Mouse (Mus musculus): ENCODE data around the gene Cgas. TPM values are rescaled to one million over a fixed set of nuclear protein-coding genes. Genes with fewer than 3 reads are reported as not detected.

Cgas gene
- polyA plus RNA-seq, 1 experiment from 2014 or later, result 0.76 TPM

- H3K4me3 ChIP-seq, result no peak overlapping the region
- no peaks in the 10 kb centered on the region for H3K27me3 ChIP-seq (replicated peaks)
- WGBS, result 78% methylated on average over 8 of the region's 8 CpGs
- ATAC-seq (ENCODE audit: extremely low read depth, insufficient number of reproducible peaks, low FRiP score, low TSS enrichment), result no peak
- H3K4me1 ChIP-seq, result no peaks in the 10 kb centered on the region
- H3K9me3 ChIP-seq, result no peaks in the 10 kb centered on the region
- H3K4me2 ChIP-seq, result no peak overlapping the region
- peaks cover 88% of the 10 kb centered on the region for H3K36me3 ChIP-seq
- no peak overlapping the region for H3K9ac ChIP-seq
- no peak overlapping the region for H3K27ac ChIP-seq (replicated peaks)
Observed at GRCm38 (mm10) chr9:78457026-78457425, 14.0 kb upstream of the Cgas start.

- 71% methylated on average over 4 of the region's 4 CpGs for WGBS
- H3K27ac ChIP-seq (replicated peaks), result no peak overlapping the region
- H3K9ac ChIP-seq, result no peak overlapping the region
- no peak overlapping the region for H3K4me3 ChIP-seq
- H3K4me2 ChIP-seq, result no peak overlapping the region
- peaks cover 13% of the 10 kb centered on the region for H3K4me1 ChIP-seq
- H3K36me3 ChIP-seq, result peaks cover 49% of the 10 kb centered on the region
- H3K27me3 ChIP-seq (replicated peaks), result peaks cover 8% of the 10 kb centered on the region
- no peak for ATAC-seq (ENCODE audit: extremely low read depth, insufficient number of reproducible peaks, low FRiP score, low TSS enrichment)
- no peaks in the 10 kb centered on the region for H3K9me3 ChIP-seq
Observed at GRCm38 (mm10) chr9:78451382-78451781, 8.3 kb upstream of the Cgas start.

DNA sequence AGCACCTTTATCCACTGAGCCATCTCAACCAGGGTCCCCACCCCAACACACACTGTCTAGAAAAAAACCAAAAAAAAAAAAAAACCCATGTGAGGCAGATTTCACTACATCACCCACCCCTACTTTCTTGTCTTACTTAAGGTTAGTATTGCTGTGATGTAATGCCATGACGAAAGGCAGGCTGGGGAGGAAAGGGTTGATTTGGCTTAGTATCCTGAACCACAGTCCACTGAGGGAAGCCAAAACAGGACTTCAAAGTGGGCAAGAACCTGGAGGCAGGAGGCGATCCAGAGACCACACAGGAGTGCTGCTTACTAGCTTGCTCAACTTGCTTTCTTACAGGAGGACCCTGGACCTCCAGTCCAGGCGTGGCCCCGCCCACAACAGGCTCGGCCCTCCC, 7.4 kb upstream of the Cgas start:
- WGBS, result 77% methylated on average over 5 of the region's 5 CpGs
- peaks cover 18% of the 10 kb centered on the region for H3K27me3 ChIP-seq (replicated peaks)

DNA sequence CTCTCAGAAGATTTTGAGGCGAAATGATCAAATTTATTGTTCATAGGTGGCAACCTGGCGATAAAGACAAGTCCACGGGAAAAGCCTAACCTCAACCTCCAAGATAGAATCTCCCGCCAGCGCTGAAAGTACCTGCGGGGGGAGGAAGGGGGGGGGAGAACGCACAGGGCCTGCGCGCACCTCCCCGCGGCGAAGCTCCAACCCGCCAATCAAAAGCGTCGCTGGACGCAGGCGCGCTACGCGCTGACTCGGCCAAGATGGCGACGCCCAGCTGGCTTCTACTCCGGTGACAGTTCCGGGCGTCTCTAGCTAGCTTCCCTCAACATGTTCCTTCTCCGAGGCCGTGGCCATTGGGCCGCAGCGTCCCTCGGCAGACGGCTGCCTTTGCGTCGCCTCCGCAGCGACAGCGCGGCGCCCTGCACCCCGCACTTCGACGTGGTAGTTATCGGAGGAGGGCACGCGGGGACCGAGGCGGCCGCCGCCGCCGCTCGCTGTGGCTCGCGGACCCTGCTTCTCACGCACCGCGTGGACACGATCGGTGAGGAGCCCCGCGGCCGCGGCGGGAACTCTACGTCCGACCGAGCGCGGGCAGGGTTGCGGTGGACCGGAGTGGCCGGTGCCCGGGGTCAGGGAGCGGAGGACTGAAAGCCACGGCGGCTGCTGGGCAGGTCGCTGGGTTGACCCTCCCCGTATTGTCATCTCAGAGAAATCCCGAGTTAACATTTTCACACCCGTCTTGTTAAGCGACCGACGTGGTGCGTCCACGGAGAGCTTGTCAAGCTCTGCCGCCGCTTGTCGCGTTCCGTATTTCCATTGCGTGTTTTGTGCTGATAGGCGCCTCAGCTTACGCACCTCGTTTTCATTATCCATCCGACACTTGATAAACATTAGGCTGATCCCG, 5.2 kb upstream of the Cgas start, which contains the start of the genes Mto1 and Gm17324:
Gene Mto1 (plus strand): TSS at position 236 of the 901 bp plus-strand sequence.
Gene Gm17324 (minus strand): TSS at position 814 of the 901 bp plus-strand sequence.
- WGBS, result under 1% methylated on average over 93 of the region's 96 CpGs
- H3K9me3 ChIP-seq, result no peaks in the 10 kb centered on the region
- peaks cover 39% of the 10 kb centered on the region for H3K27me3 ChIP-seq (replicated peaks)
- H3K9ac ChIP-seq, result peak within 1 kb of the TSS; percentile 97
- H3K36me3 ChIP-seq, result peaks cover 24% of the 10 kb centered on the region
- H3K4me3 ChIP-seq, result peak within 1 kb of the TSS; percentile 97
- peak within 1 kb of the TSS; percentile 94 for H3K27ac ChIP-seq (replicated peaks)
- peak; percentile 92 for ATAC-seq (ENCODE audit: extremely low read depth, insufficient number of reproducible peaks, low FRiP score, low TSS enrichment)
- peaks cover 13% of the 10 kb centered on the region for H3K4me1 ChIP-seq
- peak within 1 kb of the TSS; percentile 80 for H3K4me2 ChIP-seq

More for the DNA sequence above, 7.4 kb upstream of the Cgas start:
- Histone ChIP-seq H3K9ac (no peak overlapping the region), H3K4me2 (no peak overlapping the region), H3K9me3 (no peaks in the 10 kb centered on the region), H3K4me1 (peaks cover 13% of the 10 kb centered on the region), H3K27ac (replicated peaks) (no peak overlapping the region), H3K36me3 (peaks cover 42% of the 10 kb centered on the region), H3K4me3 (no peak overlapping the region)
- ATAC-seq (ENCODE audit: extremely low read depth, insufficient number of reproducible peaks, low FRiP score, low TSS enrichment), result no peak

GRCm38 (mm10) chr9:78447606-78447972, 4.6 kb upstream of the Cgas start:
- Histone ChIP-seq H3K27ac (replicated peaks) (no peak overlapping the region), H3K4me1 (peaks cover 20% of the 10 kb centered on the region), H3K36me3 (peaks cover 18% of the 10 kb centered on the region), H3K9me3 (no peaks in the 10 kb centered on the region), H3K4me2 (peak overlapping the region; percentile 80), H3K4me3 (peak overlapping the region; percentile 97), H3K27me3 (replicated peaks) (peaks cover 46% of the 10 kb centered on the region), H3K9ac (peak overlapping the region; percentile 97)
- no peak for ATAC-seq (ENCODE audit: extremely low read depth, insufficient number of reproducible peaks, low FRiP score, low TSS enrichment)
- 31% methylated on average over 9 of the region's 9 CpGs for WGBS

GRCm38 (mm10) chr9:78442237-78442578, 829 bp downstream of the Cgas start:
- WGBS, result 10% methylated on average over 9 of the region's 9 CpGs
- Histone ChIP-seq H3K27ac (replicated peaks) (no peak overlapping the region), H3K9ac (peak overlapping the region; percentile 75), H3K4me3 (peak overlapping the region; percentile 57), H3K36me3 (no peaks in the 10 kb centered on the region), H3K4me1 (peaks cover 18% of the 10 kb centered on the region), H3K27me3 (replicated peaks) (peaks cover 83% of the 10 kb centered on the region), H3K9me3 (no peaks in the 10 kb centered on the region), H3K4me2 (peak overlapping the region; percentile 87)
- no peak for ATAC-seq (ENCODE audit: extremely low read depth, insufficient number of reproducible peaks, low FRiP score, low TSS enrichment)

DNA sequence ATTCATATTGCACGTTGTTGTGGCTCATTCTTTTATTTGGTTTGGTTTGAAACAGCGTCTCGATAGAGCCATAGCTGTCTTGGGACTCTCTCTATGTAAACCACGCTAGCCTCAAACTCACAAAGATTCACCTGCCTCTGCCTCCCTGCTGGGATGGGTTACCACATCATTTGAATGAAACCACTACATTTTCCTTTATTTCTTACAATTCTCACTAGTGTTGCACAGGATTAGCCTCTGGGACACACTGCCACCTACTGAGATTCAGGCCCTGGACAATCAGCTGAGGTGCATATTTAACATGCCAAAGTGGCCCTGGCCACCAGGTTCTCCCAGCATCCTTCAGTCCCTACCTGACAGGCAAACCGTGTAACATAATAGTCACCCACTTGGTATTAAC, 3.6 kb downstream of the Cgas start:
- Histone ChIP-seq H3K27me3 (replicated peaks) (peaks cover 55% of the 10 kb centered on the region), H3K9me3 (no peaks in the 10 kb centered on the region), H3K9ac (no peak overlapping the region), H3K4me2 (no peak overlapping the region), H3K36me3 (no peaks in the 10 kb centered on the region), H3K4me3 (no peak overlapping the region), H3K4me1 (peaks cover 18% of the 10 kb centered on the region), H3K27ac (replicated peaks) (no peak overlapping the region)
- ATAC-seq (ENCODE audit: extremely low read depth, insufficient number of reproducible peaks, low FRiP score, low TSS enrichment), result no peak
- WGBS, result 68% methylated on average over 5 of the region's 5 CpGs

- H3K4me2 ChIP-seq, result no peak overlapping the region
- H3K36me3 ChIP-seq, result no peaks in the 10 kb centered on the region
- no peak for ATAC-seq (ENCODE audit: extremely low read depth, insufficient number of reproducible peaks, low FRiP score, low TSS enrichment)
- H3K4me3 ChIP-seq, result no peak overlapping the region
- H3K9me3 ChIP-seq, result no peaks in the 10 kb centered on the region
- H3K27ac ChIP-seq (replicated peaks), result no peak overlapping the region
- peaks cover 4% of the 10 kb centered on the region for H3K27me3 ChIP-seq (replicated peaks)
- peaks cover 9% of the 10 kb centered on the region; the same call in 1 of the 2 replicates for H3K4me1 ChIP-seq
- 80% methylated on average over 5 of the region's 5 CpGs for WGBS
- H3K9ac ChIP-seq, result no peak overlapping the region
Observed at GRCm38 (mm10) chr9:78432471-78432870, 10.6 kb downstream of the Cgas start.

DNA sequence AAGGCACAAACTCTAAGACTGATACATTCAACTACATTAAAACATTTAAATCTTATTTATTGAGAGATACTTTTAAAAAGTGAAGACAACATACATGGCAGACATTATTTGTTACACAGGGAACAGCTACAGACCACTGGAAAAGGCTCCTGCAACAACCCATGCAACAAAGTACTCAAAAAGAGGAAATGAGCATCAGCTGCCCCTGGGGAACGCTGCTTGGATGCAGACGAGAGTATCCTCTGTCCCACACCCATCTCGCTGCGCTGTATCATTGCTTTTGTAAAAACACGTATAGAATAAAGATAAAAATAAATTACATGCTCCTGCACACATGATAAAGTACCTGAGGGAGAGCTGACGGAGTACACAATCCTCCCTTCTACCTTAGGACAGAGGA, 12.6 kb downstream of the Cgas start:
- Histone ChIP-seq H3K27ac (replicated peaks) (no peak overlapping the region), H3K36me3 (no peaks in the 10 kb centered on the region), H3K9me3 (no peaks in the 10 kb centered on the region), H3K4me1 (peaks cover 10% of the 10 kb centered on the region; the same call in 1 of the 2 replicates), H3K9ac (no peak overlapping the region), H3K4me2 (no peak overlapping the region), H3K4me3 (no peak overlapping the region), H3K27me3 (replicated peaks) (peaks cover 4% of the 10 kb centered on the region; the same call in 1 of the 2 replicates)
- WGBS, result 68% methylated on average over 6 of the region's 6 CpGs
- no peak for ATAC-seq (ENCODE audit: extremely low read depth, insufficient number of reproducible peaks, low FRiP score, low TSS enrichment)

DNA sequence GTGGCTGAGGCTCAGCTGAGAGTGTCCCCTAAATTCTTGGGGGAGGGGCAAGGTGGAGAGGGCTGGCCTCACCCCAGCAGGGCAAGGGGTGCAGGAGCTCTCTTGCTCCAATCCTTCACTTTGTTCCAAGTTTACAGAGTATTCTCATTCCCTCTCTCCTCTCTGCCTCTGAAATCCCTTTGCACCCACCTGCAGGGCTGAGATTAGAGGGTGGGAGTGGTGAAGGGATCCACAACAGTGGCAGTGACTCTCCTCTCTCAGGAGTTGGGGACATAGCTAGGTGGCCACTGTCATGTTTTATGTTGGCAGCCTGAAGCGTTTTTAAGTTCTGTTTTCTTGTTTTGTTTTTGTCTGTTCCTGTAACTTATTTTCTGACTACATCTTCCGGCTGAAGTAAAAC, 13.5 kb downstream of the Cgas start:
- Histone ChIP-seq H3K27ac (replicated peaks) (no peak overlapping the region), H3K4me1 (peaks cover 10% of the 10 kb centered on the region; the same call in 1 of the 2 replicates), H3K9ac (no peak overlapping the region), H3K4me3 (no peak overlapping the region), H3K9me3 (no peaks in the 10 kb centered on the region), H3K36me3 (no peaks in the 10 kb centered on the region), H3K4me2 (no peak overlapping the region), H3K27me3 (replicated peaks) (peaks cover 4% of the 10 kb centered on the region; the same call in 1 of the 2 replicates)
- 56% methylated on average over 2 of the region's 2 CpGs for WGBS
- no peak for ATAC-seq (ENCODE audit: extremely low read depth, insufficient number of reproducible peaks, low FRiP score, low TSS enrichment)

DNA sequence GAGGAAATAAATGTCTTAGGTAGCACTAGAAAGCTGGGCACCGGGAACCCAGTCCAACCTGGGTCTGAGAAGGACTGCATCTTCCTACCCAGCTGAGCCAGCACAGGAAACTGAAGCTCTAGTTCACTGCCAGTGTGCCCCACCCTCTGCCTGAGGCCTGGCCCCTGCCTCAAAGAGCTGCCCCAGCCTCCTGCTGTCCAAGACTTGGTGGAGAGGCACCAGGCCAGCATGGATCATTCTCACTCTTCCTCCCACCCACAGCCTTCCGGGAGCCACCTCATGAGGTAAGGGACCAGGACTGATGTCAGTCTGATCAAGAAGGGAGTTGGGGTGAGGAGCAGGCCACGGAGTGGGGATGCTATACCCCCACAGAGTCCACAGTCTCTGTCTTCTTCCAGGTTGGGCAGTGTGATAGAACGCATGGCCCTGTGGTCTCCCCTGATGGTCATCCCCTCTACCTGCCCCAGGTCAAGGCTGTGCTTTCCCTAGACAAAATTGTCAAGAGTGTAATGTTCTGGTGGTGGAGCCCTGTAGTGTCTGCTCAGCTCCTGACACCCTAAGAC, 14.1 kb downstream of the Cgas start:
- Histone ChIP-seq H3K4me1 (peaks cover 10% of the 10 kb centered on the region; the same call in 1 of the 2 replicates), H3K9ac (no peak overlapping the region), H3K27me3 (replicated peaks) (peaks cover 4% of the 10 kb centered on the region; the same call in 1 of the 2 replicates), H3K27ac (replicated peaks) (no peak overlapping the region), H3K4me2 (no peak overlapping the region), H3K36me3 (no peaks in the 10 kb centered on the region), H3K9me3 (no peaks in the 10 kb centered on the region), H3K4me3 (no peak overlapping the region)
- 67% methylated on average over 4 of the region's 4 CpGs for WGBS
- no peak for ATAC-seq (ENCODE audit: extremely low read depth, insufficient number of reproducible peaks, low FRiP score, low TSS enrichment)
